Mouse (Mus musculus) small intestine, adult 2 months (tissue): Measurements from ENCODE around the gene Kazald1.

Experiments
- CTCF ChIP-seq: fragments of 200-500 bp; IDR thresholded peaks from 2 replicates; pipeline ENCODE4 v1.5.1; 2012; ENCODE audit warnings: low read depth, mild to moderate bottlenecking, control low read depth, inconsistent platforms, low read length, moderate library complexity, mixed read lengths; ENCODE audit not compliant: insufficient replicate concordance, insufficient read length; ENCODE audit errors: extremely low read depth
- POLR2A ChIP-seq: fragments of 200-500 bp; IDR thresholded peaks from 2 replicates; pipeline ENCODE4 v1.6.1; 2012; ENCODE audit warnings: low read depth, mild to moderate bottlenecking, control low read depth, inconsistent platforms, low read length, moderate library complexity

GRCm38 (mm10) chr19:45053451-45053850 is 21.6 kb upstream of the Kazald1 start:
- no peak for TF ChIP-seq POLR2A
- no peak for TF ChIP-seq CTCF
